Mouse (Mus musculus): ENCODE measurements around the gene Usp12. TPM values are rescaled to one million over a fixed set of nuclear protein-coding genes. Genes with fewer than 3 reads are reported as not detected.
A peak's percentile ranks its signal among the peaks of the same experiment; 100 is the strongest.
"Not testable (repeated sequence)": the region's sequence is repeated elsewhere in the genome, so short reads cannot be mapped to it uniquely, and the experiment has no call there.

Usp12 gene
- polyA plus RNA-seq, 1 experiment from 2014 or later, result 13.0 TPM

GRCm38 (mm10) chr5:146735054-146735453 is 59.8 kb downstream of the Usp12 start:
- not testable (repeated sequence) for H3K4me2 ChIP-seq; H3K27ac ChIP-seq; H3K27me3 ChIP-seq; ATAC-seq (ENCODE audit: insufficient number of reproducible peaks, insufficient read depth, low FRiP score, low TSS enrichment, low read depth); H3K9ac ChIP-seq; H3K4me3 ChIP-seq; H3K4me1 ChIP-seq; H3K9me3 ChIP-seq
- 81% methylated on average over 1 of the region's 9 CpGs for WGBS
- H3K36me3 ChIP-seq, result peaks cover 55% of the 10 kb centered on the region

GRCm38 (mm10) chr5:146733888-146734640 is 60.7 kb downstream of the Usp12 start:
- Histone ChIP-seq H3K4me2 (no peak overlapping the region), H3K4me1 (no peaks in the 10 kb centered on the region), H3K36me3 (peaks cover 45% of the 10 kb centered on the region), H3K9ac (no peak overlapping the region), H3K4me3 (no peak overlapping the region), H3K27ac (no peak overlapping the region), H3K9me3 (no peaks in the 10 kb centered on the region), H3K27me3 (no peaks in the 10 kb centered on the region)
- no peak for ATAC-seq (ENCODE audit: insufficient number of reproducible peaks, insufficient read depth, low FRiP score, low TSS enrichment, low read depth)
- 75% methylated on average over 12 of the region's 12 CpGs for WGBS

DNA sequence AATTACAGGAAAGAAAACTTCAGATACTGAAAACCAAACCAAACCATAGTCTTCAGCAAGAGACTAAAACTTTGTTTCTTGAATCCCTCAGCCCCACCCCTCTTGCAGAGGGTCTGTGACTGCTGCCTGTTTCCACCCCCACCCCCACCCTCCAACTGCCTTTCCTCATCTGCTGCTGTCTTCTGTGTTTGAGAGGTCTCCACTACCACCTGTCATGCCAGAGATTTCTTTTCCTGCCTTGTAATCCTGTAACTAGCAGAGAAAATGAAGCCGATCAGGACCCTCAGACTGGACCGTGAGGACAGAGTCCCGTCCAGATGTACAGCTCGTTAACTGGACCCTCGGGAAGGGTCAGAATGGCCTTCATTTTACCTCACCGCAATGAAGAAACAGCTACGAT is 61.4 kb downstream of the Usp12 start:
- Histone ChIP-seq H3K9ac (no peak overlapping the region), H3K9me3 (no peaks in the 10 kb centered on the region), H3K27ac (no peak overlapping the region), H3K4me2 (no peak overlapping the region), H3K36me3 (peaks cover 40% of the 10 kb centered on the region), H3K4me3 (no peak overlapping the region), H3K4me1 (no peaks in the 10 kb centered on the region), H3K27me3 (no peaks in the 10 kb centered on the region)
- WGBS, result 78% methylated on average over 7 of the region's 7 CpGs
- no peak for ATAC-seq (ENCODE audit: insufficient number of reproducible peaks, insufficient read depth, low FRiP score, low TSS enrichment, low read depth)

DNA sequence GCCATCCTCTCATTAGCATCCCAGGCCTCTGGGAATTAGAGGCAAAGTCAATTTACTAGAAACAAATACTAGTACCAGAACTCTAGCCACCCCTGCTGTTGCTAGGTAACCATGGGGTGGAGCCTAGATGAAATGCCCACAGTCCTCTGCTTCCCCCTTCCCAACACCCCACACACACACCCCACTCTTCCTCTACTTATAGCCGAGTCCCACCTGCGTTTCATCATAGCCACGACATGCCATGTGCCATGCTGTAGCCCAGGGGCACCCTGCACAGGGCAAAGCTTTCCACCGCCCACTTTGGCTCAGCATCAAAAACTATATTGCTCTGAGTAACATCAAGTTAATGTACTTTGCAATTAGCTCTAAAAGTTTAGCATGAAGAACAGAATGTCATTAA is 67.8 kb downstream of the Usp12 start:
- Histone ChIP-seq H3K27ac (no peak overlapping the region), H3K9ac (no peak overlapping the region), H3K4me2 (no peak overlapping the region), H3K36me3 (no peaks in the 10 kb centered on the region), H3K9me3 (no peaks in the 10 kb centered on the region), H3K4me1 (0 out of 2 replicates have a peak, but pooled peaks cover 2% of the 10 kb centered on the region), H3K27me3 (no peaks in the 10 kb centered on the region), H3K4me3 (no peak overlapping the region)
- no peak for ATAC-seq (ENCODE audit: insufficient number of reproducible peaks, insufficient read depth, low FRiP score, low TSS enrichment, low read depth)
- 74% methylated on average over 4 of the region's 4 CpGs for WGBS

DNA sequence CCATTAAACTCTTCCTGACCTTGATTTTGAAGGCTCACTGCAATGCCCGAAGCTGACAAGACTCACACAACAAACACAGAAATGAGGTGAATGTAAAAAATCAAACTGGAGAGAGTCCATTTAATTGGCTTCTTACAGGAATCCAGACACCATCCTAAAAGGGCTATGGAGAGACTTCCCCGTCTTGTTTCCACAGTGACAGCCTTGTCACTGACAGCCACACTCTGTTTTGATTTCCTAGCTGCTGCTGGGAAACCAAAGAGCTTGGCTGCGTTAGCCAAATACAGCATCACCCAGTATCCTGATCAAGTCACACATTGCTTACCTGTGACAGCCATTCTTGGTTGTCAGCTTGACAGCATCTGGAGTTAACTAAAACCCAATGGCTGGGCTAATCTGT is 69.8 kb downstream of the Usp12 start:
- no peak for ATAC-seq (ENCODE audit: insufficient number of reproducible peaks, insufficient read depth, low FRiP score, low TSS enrichment, low read depth)
- no peak overlapping the region for H3K4me2 ChIP-seq
- H3K9me3 ChIP-seq, result no peaks in the 10 kb centered on the region
- no peaks in the 10 kb centered on the region for H3K27me3 ChIP-seq
- H3K9ac ChIP-seq, result no peak overlapping the region
- no peak overlapping the region for H3K27ac ChIP-seq
- H3K4me3 ChIP-seq, result no peak overlapping the region
- 45% methylated on average over 3 of the region's 3 CpGs for WGBS
- H3K36me3 ChIP-seq, result no peaks in the 10 kb centered on the region
- H3K4me1 ChIP-seq, result 0 out of 2 replicates have a peak, but pooled peaks cover 2% of the 10 kb centered on the region

DNA sequence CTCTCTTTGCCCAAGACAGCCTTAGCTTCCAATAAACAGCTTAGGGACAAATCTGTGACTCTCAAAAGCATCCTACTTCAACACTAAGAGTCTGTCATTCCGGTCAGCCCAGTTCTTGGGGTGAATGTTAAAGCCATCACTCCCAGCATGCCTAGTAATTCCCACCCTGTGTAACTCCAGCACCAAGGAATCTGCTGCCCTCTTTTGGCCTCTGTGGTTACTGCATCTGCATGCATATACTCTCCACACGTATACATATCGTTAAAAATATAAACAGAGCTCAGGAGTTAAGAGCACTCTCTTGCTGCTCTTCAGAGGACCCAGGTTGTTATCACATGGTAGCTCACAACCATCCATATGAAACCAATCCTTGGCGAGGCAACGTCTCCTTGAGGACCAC is 71.4 kb downstream of the Usp12 start:
- 0 out of 2 replicates have a peak, but pooled peaks cover 2% of the 10 kb centered on the region for H3K4me1 ChIP-seq
- WGBS, result 95% methylated on average over 5 of the region's 5 CpGs
- no peak for ATAC-seq (ENCODE audit: insufficient number of reproducible peaks, insufficient read depth, low FRiP score, low TSS enrichment, low read depth)
- H3K36me3 ChIP-seq, result no peaks in the 10 kb centered on the region
- peaks cover 3% of the 10 kb centered on the region; the same call in 1 of the 2 replicates for H3K9me3 ChIP-seq
- H3K4me2 ChIP-seq, result no peak overlapping the region
- no peak overlapping the region for H3K4me3 ChIP-seq
- no peaks in the 10 kb centered on the region for H3K27me3 ChIP-seq
- no peak overlapping the region for H3K27ac ChIP-seq
- no peak overlapping the region for H3K9ac ChIP-seq

- no peak for ATAC-seq (ENCODE audit: insufficient number of reproducible peaks, insufficient read depth, low FRiP score, low TSS enrichment, low read depth)
- no peak overlapping the region for H3K4me2 ChIP-seq
- no peak overlapping the region for H3K27ac ChIP-seq
- H3K4me1 ChIP-seq, result 0 out of 2 replicates have a peak, but pooled peaks cover 2% of the 10 kb centered on the region
- WGBS, result 84% methylated on average over 14 of the region's 14 CpGs
- peaks cover 3% of the 10 kb centered on the region; the same call in 1 of the 2 replicates for H3K9me3 ChIP-seq
- no peak overlapping the region for H3K9ac ChIP-seq
- no peak overlapping the region for H3K4me3 ChIP-seq
- no peaks in the 10 kb centered on the region for H3K27me3 ChIP-seq
- H3K36me3 ChIP-seq, result no peaks in the 10 kb centered on the region
Observed at GRCm38 (mm10) chr5:146722226-146722625, 72.6 kb downstream of the Usp12 start.

- H3K9me3 ChIP-seq, result peaks cover 3% of the 10 kb centered on the region; the same call in 1 of the 2 replicates
- 75% methylated on average over 27 of the region's 27 CpGs for WGBS
- H3K27ac ChIP-seq, result no peak overlapping the region
- no peak overlapping the region for H3K4me2 ChIP-seq
- H3K4me3 ChIP-seq, result no peak overlapping the region
- H3K36me3 ChIP-seq, result no peaks in the 10 kb centered on the region
- no peaks in the 10 kb centered on the region for H3K4me1 ChIP-seq
- no peak overlapping the region for H3K9ac ChIP-seq
- ATAC-seq (ENCODE audit: insufficient number of reproducible peaks, insufficient read depth, low FRiP score, low TSS enrichment, low read depth), result no peak
- H3K27me3 ChIP-seq, result no peaks in the 10 kb centered on the region
Observed at GRCm38 (mm10) chr5:146719584-146720356, 75.0 kb downstream of the Usp12 start.

- Histone ChIP-seq H3K4me2 (no peak overlapping the region), H3K4me1 (peaks cover 4% of the 10 kb centered on the region; the same call in 1 of the 2 replicates), H3K27me3 (no peaks in the 10 kb centered on the region), H3K27ac (no peak overlapping the region), H3K4me3 (no peak overlapping the region), H3K36me3 (no peaks in the 10 kb centered on the region), H3K9ac (no peak overlapping the region), H3K9me3 (peaks cover 2% of the 10 kb centered on the region; the same call in 1 of the 2 replicates)
- WGBS, result 82% methylated on average over 12 of the region's 12 CpGs
- no peak for ATAC-seq (ENCODE audit: insufficient number of reproducible peaks, insufficient read depth, low FRiP score, low TSS enrichment, low read depth)
Observed at GRCm38 (mm10) chr5:146713836-146714235, 81.0 kb downstream of the Usp12 start.

- peaks cover 4% of the 10 kb centered on the region; the same call in 1 of the 2 replicates for H3K4me1 ChIP-seq
- H3K4me2 ChIP-seq, result no peak overlapping the region
- no peak overlapping the region for H3K27ac ChIP-seq
- no peaks in the 10 kb centered on the region for H3K36me3 ChIP-seq
- no peaks in the 10 kb centered on the region for H3K27me3 ChIP-seq
- WGBS, result 54% methylated on average over 9 of the region's 10 CpGs
- peaks cover 4% of the 10 kb centered on the region; the same call in 1 of the 2 replicates for H3K9me3 ChIP-seq
- H3K4me3 ChIP-seq, result no peak overlapping the region
- no peak for ATAC-seq (ENCODE audit: insufficient number of reproducible peaks, insufficient read depth, low FRiP score, low TSS enrichment, low read depth)
- no peak overlapping the region for H3K9ac ChIP-seq
Observed at GRCm38 (mm10) chr5:146713088-146713487, 81.7 kb downstream of the Usp12 start.

- Histone ChIP-seq H3K9me3 (peaks cover 4% of the 10 kb centered on the region; the same call in 1 of the 2 replicates), H3K9ac (no peak overlapping the region), H3K4me3 (no peak overlapping the region), H3K27ac (no peak overlapping the region), H3K27me3 (no peaks in the 10 kb centered on the region), H3K4me2 (no peak overlapping the region), H3K36me3 (no peaks in the 10 kb centered on the region), H3K4me1 (peaks cover 4% of the 10 kb centered on the region; the same call in 1 of the 2 replicates)
- peak; percentile 50 for ATAC-seq (ENCODE audit: insufficient number of reproducible peaks, insufficient read depth, low FRiP score, low TSS enrichment, low read depth)
- WGBS, result 68% methylated on average over 18 of the region's 18 CpGs
Observed at GRCm38 (mm10) chr5:146712282-146712918, 82.4 kb downstream of the Usp12 start.

Data from embryonic facial prominence, embryonic 13.5 days (tissue).